Mouse (Mus musculus) embryonic facial prominence, embryonic 11.5 days (tissue): ENCODE data around the gene Adgra1. TPM values are rescaled to one million over a fixed set of nuclear protein-coding genes. Genes with fewer than 3 reads are reported as not detected.

ENCODE experiments used
- ATAC-seq: fragments of 200-750 bp; cut with Nextera tagmentation; replicated peaks from 2 replicates; pipeline ENCODE4 v1.8.0; 2017; ENCODE audit warnings: low read depth; ENCODE audit not compliant: insufficient number of reproducible peaks, low FRiP score, low TSS enrichment
- DNase-seq: peaks from one replicate; pipeline ENCODE4 v3.0.0-alpha.2; 2015; ENCODE audit warnings: low spot score
- H3K27ac ChIP-seq: fragments of 300-500 bp; sonication (generic); replicated peaks from 2 replicates; pipeline ENCODE4 v1.5.1; 2014; ENCODE audit warnings: mild to moderate bottlenecking, low read depth, low read length, control low read depth
- H3K27me3 ChIP-seq: fragments of 300-500 bp; sonication (generic); 2 replicates; pipeline ENCODE4 v1.6.1; 2014; ENCODE audit warnings: mild to moderate bottlenecking, low read length, moderate library complexity, mixed read lengths; ENCODE audit not compliant: control insufficient read depth, insufficient read depth
- H3K36me3 ChIP-seq: fragments of 300-500 bp; sonication (generic); replicated peaks from 2 replicates; pipeline ENCODE4 v1.6.1; 2014; ENCODE audit warnings: low read depth, mild to moderate bottlenecking, low read length, moderate library complexity, mixed read lengths; ENCODE audit not compliant: control insufficient read depth, insufficient read depth
- H3K4me1 ChIP-seq: fragments of 300-500 bp; sonication (generic); 2 replicates; pipeline ENCODE4 v1.6.1; 2014; ENCODE audit warnings: low read length, mixed read lengths; ENCODE audit not compliant: control insufficient read depth, insufficient read depth
- H3K4me2 ChIP-seq: fragments of 300-500 bp; sonication (generic); 2 replicates; pipeline ENCODE4 v1.6.1; 2014; ENCODE audit warnings: low read depth, mild to moderate bottlenecking, control low read depth, low read length, moderate library complexity
- H3K4me3 ChIP-seq: fragments of 300-500 bp; sonication (generic); 2 replicates; pipeline ENCODE4 v1.5.1; 2014; ENCODE audit warnings: low read depth, low read length, control low read depth
- H3K9ac ChIP-seq: fragments of 300-500 bp; sonication (generic); replicated peaks from 2 replicates; pipeline ENCODE4 v1.6.1; 2014; ENCODE audit warnings: mild to moderate bottlenecking, control low read depth, low read length
- H3K9me3 ChIP-seq: fragments of 300-500 bp; sonication (generic); replicated peaks from 2 replicates; pipeline ENCODE4 v1.6.1; 2016; ENCODE audit warnings: mild to moderate bottlenecking, low read length, inconsistent platforms, mixed read lengths; ENCODE audit not compliant: control insufficient read depth
- WGBS: fragments of 180-500 bp; shearing (Covaris S2); extraction: QIAGEN DNeasy Blood & Tissue Kit; methylation state at CpG from one replicate; pipeline ENCODE4 v1.1.7; 2014; 5-methylcytosine and 5-hydroxymethylcytosine counted together
- polyA plus RNA-seq: library from polyadenylated mRNA; unstranded; fragments of >200 nt; fragmentation: Nextera tagmentation; extraction: Ambion mirVana; gene quantifications from 2 replicates; pipeline ENCODE4 v1.2.1, GENCODE M21; 2014

The Adgra1 gene
- polyA plus RNA-seq, 1 experiment from 2014 or later = 0.87 TPM

GRCm38 (mm10) chr7:139900456-139900855, 66.5 kb downstream of the Adgra1 start:
- Histone ChIP-seq H3K27ac (no peak overlapping the region), H3K4me2 (no peak overlapping the region), H3K9me3 (no peaks in the 10 kb centered on the region), H3K9ac (no peak overlapping the region), H3K36me3 (no peaks in the 10 kb centered on the region), H3K4me1 (no peaks in the 10 kb centered on the region), H3K27me3 (peaks cover 8% of the 10 kb centered on the region), H3K4me3 (no peak overlapping the region)
- WGBS = 88% methylated on average over 7 of the region's 7 CpGs
- ATAC-seq = no peak
- DNase-seq = no peak

DNA sequence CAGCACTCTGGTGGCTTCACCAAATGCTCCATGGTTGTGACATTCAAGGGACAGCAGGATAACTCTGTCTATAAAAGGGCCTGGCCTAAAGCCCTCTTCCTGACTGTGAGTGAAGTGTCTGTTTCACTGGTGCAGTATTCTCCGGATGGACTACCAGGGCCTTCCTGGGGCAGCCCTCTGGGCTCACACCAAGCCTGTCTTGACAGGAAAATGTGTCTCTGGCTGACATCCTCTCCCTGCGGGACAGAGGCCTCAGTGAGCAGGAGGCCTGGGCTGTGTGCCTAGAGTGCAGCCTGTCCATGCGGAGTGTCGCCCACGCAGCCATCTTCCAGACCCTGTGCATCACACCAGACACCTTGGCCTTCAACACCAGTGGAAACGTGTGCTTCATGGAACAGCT, 66.9 kb downstream of the Adgra1 start:
- WGBS = 80% methylated on average over 6 of the region's 6 CpGs
- Histone ChIP-seq H3K27me3 (peaks cover 4% of the 10 kb centered on the region), H3K27ac (no peak overlapping the region)

DNA sequence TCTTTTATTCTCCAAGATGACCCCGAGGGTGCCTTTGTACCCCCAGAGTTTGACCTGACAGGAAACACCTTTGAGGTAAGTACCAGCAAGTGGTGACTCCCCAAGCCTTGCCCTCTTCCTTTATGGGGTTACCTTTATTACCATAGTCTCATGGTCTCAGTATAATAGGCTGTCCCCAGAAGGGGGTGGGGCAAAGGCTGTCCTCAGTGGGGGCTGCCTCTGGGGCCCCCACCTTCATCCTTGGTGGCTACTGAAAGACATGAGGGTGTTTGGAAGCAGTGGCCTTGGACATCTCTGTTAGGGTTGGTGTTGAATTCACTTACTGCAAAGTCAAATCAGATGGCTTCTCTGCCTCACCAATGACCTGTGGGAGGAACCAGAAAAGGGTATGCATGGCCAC, 68.0 kb downstream of the Adgra1 start:
- H3K4me2 ChIP-seq = no peak overlapping the region
- ATAC-seq (no peak), DNase-seq (no peak)
- H3K4me1 ChIP-seq = no peaks in the 10 kb centered on the region
- 27% methylated on average over 1 of the region's 1 CpGs for WGBS
- no peak overlapping the region for H3K4me3 ChIP-seq
- no peak overlapping the region for H3K27ac ChIP-seq
- H3K9me3 ChIP-seq = no peaks in the 10 kb centered on the region
- no peaks in the 10 kb centered on the region for H3K27me3 ChIP-seq
- H3K36me3 ChIP-seq = no peaks in the 10 kb centered on the region
- no peak overlapping the region for H3K9ac ChIP-seq

More for the DNA sequence above, 66.9 kb downstream of the Adgra1 start:
- ATAC-seq (no peak), DNase-seq (no peak)
- Histone ChIP-seq H3K4me3 (no peak overlapping the region), H3K36me3 (no peaks in the 10 kb centered on the region), H3K9ac (no peak overlapping the region), H3K9me3 (no peaks in the 10 kb centered on the region), H3K4me2 (no peak overlapping the region), H3K4me1 (no peaks in the 10 kb centered on the region)

DNA sequence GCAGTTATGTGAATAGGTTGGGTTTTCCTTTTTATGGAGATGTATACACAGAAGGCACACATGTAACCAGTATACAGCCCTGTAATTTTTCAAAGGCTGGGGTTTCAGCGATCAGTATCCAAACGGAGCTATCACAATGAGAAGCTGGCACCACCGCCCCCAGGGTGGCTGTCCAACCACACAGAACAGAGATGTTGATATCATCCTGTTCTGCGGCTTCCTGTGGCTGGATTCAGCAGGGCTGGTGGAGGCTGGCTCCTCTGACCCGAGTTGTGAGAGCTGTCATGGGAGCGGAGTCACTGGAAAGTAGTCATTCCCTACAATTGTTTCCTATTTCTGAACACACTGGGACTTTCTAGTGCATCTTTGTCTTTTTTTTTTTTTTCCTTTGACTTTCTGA, 71.3 kb downstream of the Adgra1 start:
- WGBS = 28% methylated on average over 6 of the region's 6 CpGs
- no peak overlapping the region for H3K4me3 ChIP-seq
- ATAC-seq (no peak), DNase-seq (no peak)
- H3K27me3 ChIP-seq = no peaks in the 10 kb centered on the region
- no peaks in the 10 kb centered on the region for H3K9me3 ChIP-seq
- no peak overlapping the region for H3K4me2 ChIP-seq
- H3K36me3 ChIP-seq = no peaks in the 10 kb centered on the region
- H3K27ac ChIP-seq = no peak overlapping the region
- H3K9ac ChIP-seq = no peak overlapping the region
- H3K4me1 ChIP-seq = no peaks in the 10 kb centered on the region

- ATAC-seq = peak; percentile 63; the same call in 1 of the 2 replicates
- WGBS = 5% methylated on average over 6 of the region's 6 CpGs
- no peak overlapping the region for H3K27ac ChIP-seq
- no peak overlapping the region for H3K4me2 ChIP-seq
- no peaks in the 10 kb centered on the region for H3K36me3 ChIP-seq
- H3K27me3 ChIP-seq = no peaks in the 10 kb centered on the region
- H3K4me3 ChIP-seq = no peak overlapping the region
- H3K9me3 ChIP-seq = no peaks in the 10 kb centered on the region
- H3K4me1 ChIP-seq = no peaks in the 10 kb centered on the region
- DNase-seq = peak; percentile 76
- no peak overlapping the region for H3K9ac ChIP-seq
Observed at GRCm38 (mm10) chr7:139905661-139906060, 71.7 kb downstream of the Adgra1 start.

DNA sequence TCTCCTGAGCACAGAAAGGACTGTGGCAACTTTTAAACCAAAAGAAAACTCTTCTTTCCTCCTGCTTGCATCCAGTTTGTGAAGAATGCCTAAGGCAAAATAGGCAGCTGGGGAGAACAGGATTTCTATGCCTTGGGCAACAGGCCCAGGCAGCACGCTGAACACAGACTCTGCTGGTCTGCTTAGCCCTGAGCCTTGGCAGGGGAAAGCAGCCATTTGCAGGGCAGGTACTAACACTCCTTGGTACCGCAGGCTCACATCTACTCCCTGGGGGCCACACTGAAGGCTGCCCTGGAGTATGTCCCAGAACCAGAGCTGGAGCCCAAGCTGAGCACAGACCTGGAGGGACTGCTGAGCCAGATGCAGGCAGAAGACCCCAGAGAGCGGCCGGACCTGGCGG, 74.2 kb downstream of the Adgra1 start:
- H3K9me3 ChIP-seq = no peaks in the 10 kb centered on the region
- no peak overlapping the region for H3K4me2 ChIP-seq
- no peak for DNase-seq
- no peaks in the 10 kb centered on the region for H3K4me1 ChIP-seq
- no peak overlapping the region for H3K9ac ChIP-seq
- H3K27ac ChIP-seq = no peak overlapping the region
- no peak overlapping the region for H3K4me3 ChIP-seq
- ATAC-seq = no peak
- peaks cover 2% of the 10 kb centered on the region; the same call in 1 of the 2 replicates for H3K27me3 ChIP-seq
- 59% methylated on average over 5 of the region's 5 CpGs for WGBS
- H3K36me3 ChIP-seq = no peaks in the 10 kb centered on the region

GRCm38 (mm10) chr7:139909469-139909868, 75.5 kb downstream of the Adgra1 start:
- ATAC-seq = no peak
- no peak overlapping the region for H3K27ac ChIP-seq
- 54% methylated on average over 6 of the region's 6 CpGs for WGBS
- no peak overlapping the region for H3K4me3 ChIP-seq
- no peaks in the 10 kb centered on the region for H3K4me1 ChIP-seq
- H3K9ac ChIP-seq = no peak overlapping the region
- peaks cover 8% of the 10 kb centered on the region for H3K27me3 ChIP-seq
- H3K36me3 ChIP-seq = no peaks in the 10 kb centered on the region
- no peak overlapping the region for H3K4me2 ChIP-seq
- no peak for DNase-seq
- H3K9me3 ChIP-seq = no peaks in the 10 kb centered on the region

DNA sequence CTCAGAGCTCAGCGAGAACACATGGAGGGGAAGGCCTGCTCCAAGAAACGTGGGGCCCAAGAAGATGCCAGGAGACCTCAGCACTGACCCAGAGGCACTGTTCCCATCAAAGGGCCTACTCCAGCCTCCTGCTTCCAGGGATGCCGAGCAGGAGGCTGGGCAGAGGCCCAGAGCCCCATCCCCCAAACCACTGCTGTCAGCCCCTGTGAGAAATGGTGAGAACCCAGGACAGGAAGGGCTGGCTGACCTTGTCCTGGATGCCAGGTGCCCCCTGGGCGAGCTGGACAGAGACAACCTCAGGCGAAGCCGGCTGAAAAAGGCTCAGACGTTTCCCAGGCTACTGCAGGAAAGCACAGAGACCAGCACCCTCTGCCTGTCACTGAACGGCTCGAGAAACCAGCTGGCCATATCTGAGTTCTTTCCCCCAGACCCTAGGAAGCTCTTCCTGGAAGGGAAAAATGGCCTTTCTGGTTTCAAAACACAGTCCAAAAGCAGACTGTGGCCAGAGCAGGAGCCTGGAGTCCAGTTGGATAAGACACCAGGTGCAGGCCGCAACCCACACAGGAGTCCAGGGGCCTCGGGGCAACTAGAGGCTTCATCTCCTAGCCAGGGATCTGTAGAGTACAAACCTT, 76.3 kb downstream of the Adgra1 start:
- 56% methylated on average over 11 of the region's 11 CpGs for WGBS
- H3K4me2 ChIP-seq = no peak overlapping the region
- no peak for ATAC-seq
- no peaks in the 10 kb centered on the region for H3K4me1 ChIP-seq
- H3K27ac ChIP-seq = no peak overlapping the region
- H3K36me3 ChIP-seq = no peaks in the 10 kb centered on the region
- H3K9ac ChIP-seq = no peak overlapping the region
- no peak for DNase-seq
- no peak overlapping the region for H3K4me3 ChIP-seq
- H3K9me3 ChIP-seq = no peaks in the 10 kb centered on the region
- peaks cover 11% of the 10 kb centered on the region for H3K27me3 ChIP-seq
